Comparison of ENCODE assay signal across 7 mouse cellular contexts in genomic region chr2:44979042-44979721, GRCm38 (mm10). TPM values are rescaled to one million over a fixed set of nuclear protein-coding genes. Genes with fewer than 3 reads are reported as not detected.
DNase-seq lines count a peak whose midpoint lies in the region; ATAC-seq and TF ChIP-seq lines count a peak whose summit lies in the region.

No protein-coding gene starts in this region.

- no peaks in the 10 kb centered on the region for H3K9me3 ChIP-seq in lung, embryonic 16.5 days (ENCODE audit: control insufficient read depth, low read length)
- no peaks in the 10 kb centered on the region for H3K9me3 ChIP-seq in forebrain, embryonic 10.5 days
- H3K9me3 ChIP-seq in hindbrain, postnatal 0 days (ENCODE audit: low read length), result no peaks in the 10 kb centered on the region
- no peaks in the 10 kb centered on the region for H3K9me3 ChIP-seq in liver, embryonic 16.5 days (replicated peaks; ENCODE audit: control insufficient read depth, low read length)

- DNase-seq in lung, adult 2 months, result no peak
- DNase-seq in forebrain, embryonic 10.5 days (ENCODE audit: extremely low spot score, low spot score), result peak; percentile 18
- DNase-seq in hindbrain, postnatal 0 days (ENCODE audit: low spot score), result peak; percentile 68
- DNase-seq in right cerebral cortex, postnatal 4 days, result peak; percentile 47
- no peak for DNase-seq in spleen, adult 12 weeks (ENCODE audit: low spot score)

- 3% methylated on average over 18 of the region's 18 CpGs for WGBS in lung, embryonic 16.5 days
- 6% methylated on average over 18 of the region's 18 CpGs for WGBS in lung, adult 2 months
- 8% methylated on average over 18 of the region's 18 CpGs for WGBS in forebrain, embryonic 10.5 days
- 5% methylated on average over 18 of the region's 18 CpGs for WGBS in hindbrain, postnatal 0 days
- WGBS in liver, embryonic 16.5 days (ENCODE audit: insufficient replicate concordance), result 11% methylated on average over 18 of the region's 18 CpGs

- no peak for TF ChIP-seq POLR2A in lung, adult 2 months (IDR thresholded peaks at IDR 0.05; ENCODE audit: borderline replicate concordance, extremely low read depth, low read depth, low read length)

- H3K9ac ChIP-seq in lung, embryonic 16.5 days (ENCODE audit: low read length), result peak overlapping the region; percentile 13
- H3K9ac ChIP-seq in hindbrain, postnatal 0 days (replicated peaks; ENCODE audit: low read length), result 0 out of 2 replicates have a peak overlapping the region, but pooled peaks have one; percentile 19
- no peak overlapping the region for H3K9ac ChIP-seq in liver, embryonic 16.5 days (ENCODE audit: low read depth, low read length)

- ATAC-seq in lung, embryonic 16.5 days (ENCODE audit: low read depth), result peak; percentile 41
- ATAC-seq in hindbrain, postnatal 0 days, result peak; percentile 71
- no peak for ATAC-seq in liver, embryonic 16.5 days (ENCODE audit: low read depth)

- no peaks in the 10 kb centered on the region for H3K36me3 ChIP-seq in lung, embryonic 16.5 days (ENCODE audit: control insufficient read depth, insufficient read depth, low read length)
- no peaks in the 10 kb centered on the region for H3K36me3 ChIP-seq in forebrain, embryonic 10.5 days (replicated peaks)
- H3K36me3 ChIP-seq in hindbrain, postnatal 0 days (ENCODE audit: insufficient read depth, low read length), result no peaks in the 10 kb centered on the region
- H3K36me3 ChIP-seq in liver, embryonic 16.5 days (ENCODE audit: control insufficient read depth, insufficient read depth), result no peaks in the 10 kb centered on the region

- no peak overlapping the region for H3K27ac ChIP-seq in lung, embryonic 16.5 days (ENCODE audit: low read length)
- no peak overlapping the region for H3K27ac ChIP-seq in forebrain, embryonic 10.5 days
- H3K27ac ChIP-seq in hindbrain, postnatal 0 days, result no peak overlapping the region
- H3K27ac ChIP-seq in liver, embryonic 16.5 days (ENCODE audit: low read length), result no peak overlapping the region

- no peak for TF ChIP-seq CTCF in lung, adult 2 months (IDR thresholded peaks at IDR 0.05; ENCODE audit: insufficient read depth, low read length)
- no peak for TF ChIP-seq CTCF in hindbrain, postnatal 0 days (IDR thresholded peaks at IDR 0.05; ENCODE audit: low read depth)

- H3K27me3 ChIP-seq in lung, embryonic 16.5 days (ENCODE audit: control insufficient read depth, insufficient read depth, low read depth, low read length), result no peaks in the 10 kb centered on the region
- peaks cover 16% of the 10 kb centered on the region; the same call in 1 of the 2 replicates for H3K27me3 ChIP-seq in forebrain, embryonic 10.5 days (ENCODE audit: poor library complexity, severe bottlenecking)
- no peaks in the 10 kb centered on the region for H3K27me3 ChIP-seq in hindbrain, postnatal 0 days (ENCODE audit: insufficient read depth, low read length)
- H3K27me3 ChIP-seq in liver, embryonic 16.5 days (ENCODE audit: control insufficient read depth, insufficient read depth, low read depth, low read length), result no peaks in the 10 kb centered on the region

- H3K4me3 ChIP-seq in lung, embryonic 16.5 days (ENCODE audit: low read length), result peak overlapping the region; percentile 38
- no peak overlapping the region for H3K4me3 ChIP-seq in lung, adult 2 months (replicated peaks; ENCODE audit: extremely low read depth, low read depth, low read length)
- H3K4me3 ChIP-seq in forebrain, embryonic 10.5 days, result peak overlapping the region; percentile 43
- H3K4me3 ChIP-seq in hindbrain, postnatal 0 days (ENCODE audit: low read length), result peak overlapping the region; percentile 35
- H3K4me3 ChIP-seq in liver, embryonic 16.5 days (ENCODE audit: low read depth, low read length), result no peak overlapping the region

- peaks cover 6% of the 10 kb centered on the region for H3K4me1 ChIP-seq in lung, embryonic 16.5 days (replicated peaks; ENCODE audit: control insufficient read depth, insufficient read depth, low read length)
- H3K4me1 ChIP-seq in lung, adult 2 months (ENCODE audit: control insufficient read depth, insufficient read depth, low read length), result peaks cover 2% of the 10 kb centered on the region; the same call in 1 of the 2 replicates
- peaks cover 25% of the 10 kb centered on the region for H3K4me1 ChIP-seq in forebrain, embryonic 10.5 days
- H3K4me1 ChIP-seq in hindbrain, postnatal 0 days (ENCODE audit: insufficient read depth, low read length), result no peaks in the 10 kb centered on the region
- peaks cover 10% of the 10 kb centered on the region for H3K4me1 ChIP-seq in liver, embryonic 16.5 days (ENCODE audit: control insufficient read depth, low read depth, low read length)

- H3K4me2 ChIP-seq in lung, embryonic 16.5 days (ENCODE audit: low read depth, low read length), result peak overlapping the region; percentile 60
- H3K4me2 ChIP-seq in hindbrain, postnatal 0 days (ENCODE audit: low read depth, low read length), result peak overlapping the region; percentile 81
- peak overlapping the region; percentile 55 for H3K4me2 ChIP-seq in liver, embryonic 16.5 days (ENCODE audit: low read depth, low read length)

RNA-seq across cellular contexts. Expression of gene Gtdc1, which starts 51.7 kb away (rescaled TPM):
- polyA plus RNA-seq in lung, embryonic 16.5 days (2015; fragmentation: Nextera tagmentation; extraction: Ambion mirVana), result 11.7 and 13.2 TPM in 2 replicates
- 2.4 and 5.9 TPM in 2 replicates for polyA plus RNA-seq in lung, adult 2 months (2012; rRNA removed)
- 12.0 and 12.3 TPM in 2 replicates for polyA plus RNA-seq in forebrain, embryonic 10.5 days (2016; fragmentation: Nextera tagmentation; extraction: Ambion mirVana)
- total RNA-seq in hindbrain, postnatal 0 days (2014; rRNA removed), result 37.7 and 40.6 TPM in 2 replicates
- polyA plus RNA-seq in hindbrain, postnatal 0 days (2015; fragmentation: Nextera tagmentation; extraction: Ambion mirVana), result 25.8 and 26.4 TPM in 2 replicates
- polyA plus RNA-seq in liver, embryonic 16.5 days (2015; fragmentation: Nextera tagmentation; extraction: Ambion mirVana), result 2.9 and 4.1 TPM in 2 replicates

Comparison
In these comparisons a context has a peak if more than half of its experiments do, and no peak if none do; other contexts are left out.
1. H3K4me3 ChIP-seq: peak in lung, embryonic 16.5 days (single experiment), forebrain, embryonic 10.5 days (single experiment) and hindbrain, postnatal 0 days (single experiment); none in lung, adult 2 months (single experiment) and liver, embryonic 16.5 days (single experiment).
2. DNase-seq: peak in forebrain, embryonic 10.5 days (single experiment), hindbrain, postnatal 0 days (single experiment) and right cerebral cortex, postnatal 4 days (single experiment); none in lung, adult 2 months (single experiment) and spleen, adult 12 weeks (single experiment).
3. Peak in every context shown above with its lines, with median percentiles within 50 percentile points of each other: H3K4me2 ChIP-seq.